ENCODE assay signal across 8 mouse cellular contexts in the genomic region with DNA sequence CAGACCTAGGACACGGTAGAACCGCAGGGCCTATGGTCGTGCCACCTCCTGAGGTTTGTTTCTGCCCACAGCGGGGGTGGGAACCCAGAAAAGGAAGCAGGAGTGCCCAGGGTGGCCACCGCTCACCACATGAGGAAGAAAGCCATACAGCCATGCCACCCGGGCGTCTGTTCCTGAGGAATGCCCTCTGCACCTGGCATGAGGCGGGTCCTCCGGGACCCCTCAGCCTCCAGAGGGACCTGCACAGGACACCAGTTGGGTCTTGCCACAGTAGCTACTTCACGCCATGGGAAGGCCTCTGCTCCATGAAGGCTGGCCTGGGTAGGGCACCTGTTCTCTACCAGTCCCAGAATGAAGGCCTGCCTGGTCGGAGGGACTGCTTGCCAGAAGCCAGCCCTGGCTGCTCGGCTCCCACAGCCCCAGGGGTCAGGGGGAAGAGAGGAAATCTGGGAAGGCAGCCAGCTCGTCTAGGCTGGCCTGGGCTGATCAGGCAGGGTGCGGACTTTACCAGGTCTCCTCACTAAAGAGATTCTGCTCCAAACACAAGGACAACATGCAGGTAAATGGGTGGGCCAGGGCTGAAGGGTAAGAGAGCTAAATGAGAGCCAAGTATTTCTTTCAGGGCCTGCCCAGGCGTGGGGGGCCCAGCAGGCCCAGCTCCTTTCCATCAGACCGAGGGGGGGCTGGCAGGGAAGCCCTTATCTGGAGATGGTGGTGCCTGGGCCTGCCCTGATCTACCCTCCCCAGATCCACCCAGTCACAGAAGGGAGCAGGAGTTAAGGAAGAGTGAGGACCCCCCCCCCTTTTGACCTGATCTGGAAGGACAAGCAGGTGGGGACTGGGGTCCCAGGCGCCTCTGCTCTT. TPM values are rescaled to one million over a fixed set of nuclear protein-coding genes. Genes with fewer than 3 reads are reported as not detected.
DNase-seq lines count a peak whose midpoint lies in the region; ATAC-seq and TF ChIP-seq lines count a peak whose summit lies in the region.

No protein-coding gene starts in this region.

- peak overlapping the region; percentile 60 for H3K9ac ChIP-seq in lung, embryonic 16.5 days (ENCODE audit: low read length)
- H3K9ac ChIP-seq in stomach, postnatal 0 days (ENCODE audit: low read length), result peak overlapping the region; percentile 58

- H3K4me3 ChIP-seq in lung, adult 2 months (replicated peaks; ENCODE audit: extremely low read depth, low read depth, low read length), result peak overlapping the region; percentile 4
- peak overlapping the region; percentile 7; the same call in 1 of the 2 replicates for H3K4me3 ChIP-seq in kidney, adult 2 months (ENCODE audit: insufficient read depth, low read depth, low read length)
- peak overlapping the region; percentile 29 for H3K4me3 ChIP-seq in lung, embryonic 16.5 days (ENCODE audit: low read length)
- peak overlapping the region; percentile 30 for H3K4me3 ChIP-seq in stomach, postnatal 0 days (ENCODE audit: low read depth, low read length)

- WGBS in lung, adult 2 months, result 39% methylated on average over 17 of the region's 17 CpGs
- 36% methylated on average over 17 of the region's 17 CpGs for WGBS in kidney, adult 2 months
- 54% methylated on average over 17 of the region's 17 CpGs for WGBS in lung, embryonic 16.5 days
- WGBS in stomach, postnatal 0 days, result 64% methylated on average over 17 of the region's 17 CpGs

- DNase-seq in lung, adult 2 months, result no peak
- DNase-seq in lung, postnatal 25 days (ENCODE audit: low spot score), result no peak
- peak; percentile 73 to 77 for DNase-seq in cerebellum, postnatal 36 days
- DNase-seq in heart, adult 9 months (ENCODE audit: low spot score in 2 of 2), result peak; percentile 60 to 68
- DNase-seq in kidney, adult 2 months, result peak; percentile 89
- DNase-seq in stomach, postnatal 0 days (ENCODE audit: low spot score), result peak; percentile 48
- no peak for DNase-seq in right cerebral cortex, postnatal 4 days

- TF ChIP-seq CTCF in lung, adult 2 months (IDR thresholded peaks at IDR 0.05; ENCODE audit: insufficient read depth, low read length), result no peak
- no peak for TF ChIP-seq CTCF in kidney, adult 2 months (conservative IDR thresholded peaks at IDR 0.05; ENCODE audit: insufficient read depth, insufficient read length, low read depth, low read length)
- no peak for TF ChIP-seq CTCF in stomach, postnatal 0 days (IDR thresholded peaks at IDR 0.05; ENCODE audit: low read depth)

- H3K36me3 ChIP-seq in kidney, adult 2 months (ENCODE audit: control insufficient read depth, insufficient read depth, low read length), result no peaks in the 10 kb centered on the region
- no peaks in the 10 kb centered on the region for H3K36me3 ChIP-seq in lung, embryonic 16.5 days (ENCODE audit: control insufficient read depth, insufficient read depth, low read length)
- H3K36me3 ChIP-seq in stomach, postnatal 0 days (ENCODE audit: control insufficient read depth, insufficient read depth, low read length), result no peaks in the 10 kb centered on the region

- no peak for TF ChIP-seq EP300 in stomach, postnatal 0 days (optimal IDR thresholded peaks at IDR 0.05)

- no peaks in the 10 kb centered on the region for H3K27me3 ChIP-seq in kidney, adult 2 months (replicated peaks; ENCODE audit: control insufficient read depth, insufficient read depth, low read length)
- no peaks in the 10 kb centered on the region for H3K27me3 ChIP-seq in lung, embryonic 16.5 days (ENCODE audit: control insufficient read depth, insufficient read depth, low read depth, low read length)
- H3K27me3 ChIP-seq in stomach, postnatal 0 days (ENCODE audit: control insufficient read depth, insufficient read depth, low read length), result no peaks in the 10 kb centered on the region

- no peaks in the 10 kb centered on the region for H3K9me3 ChIP-seq in lung, embryonic 16.5 days (ENCODE audit: control insufficient read depth, low read length)
- no peaks in the 10 kb centered on the region for H3K9me3 ChIP-seq in stomach, postnatal 0 days (ENCODE audit: control insufficient read depth, low read length)

- no peak for TF ChIP-seq POLR2A in lung, adult 2 months (IDR thresholded peaks at IDR 0.05; ENCODE audit: borderline replicate concordance, extremely low read depth, low read depth, low read length)
- TF ChIP-seq POLR2A in kidney, adult 2 months (IDR thresholded peaks at IDR 0.05; ENCODE audit: low read depth, low read length), result no peak

- H3K4me1 ChIP-seq in lung, adult 2 months (ENCODE audit: control insufficient read depth, insufficient read depth, low read length), result peaks cover 60% of the 10 kb centered on the region
- peaks cover 14% of the 10 kb centered on the region for H3K4me1 ChIP-seq in kidney, adult 2 months (ENCODE audit: control insufficient read depth, insufficient read depth, low read length)
- H3K4me1 ChIP-seq in lung, embryonic 16.5 days (replicated peaks; ENCODE audit: control insufficient read depth, insufficient read depth, low read length), result peaks cover 55% of the 10 kb centered on the region
- H3K4me1 ChIP-seq in stomach, postnatal 0 days (replicated peaks; ENCODE audit: control insufficient read depth, insufficient read depth), result peaks cover 23% of the 10 kb centered on the region

- H3K27ac ChIP-seq in kidney, adult 2 months (ENCODE audit: insufficient read depth, low read depth, low read length), result peak overlapping the region; percentile 54
- H3K27ac ChIP-seq in lung, embryonic 16.5 days (ENCODE audit: low read length), result peak overlapping the region; percentile 89
- H3K27ac ChIP-seq in stomach, postnatal 0 days (replicated peaks), result peak overlapping the region; percentile 81

- peak; percentile 62 for ATAC-seq in lung, embryonic 16.5 days (ENCODE audit: low read depth)
- 0 out of 2 replicates have a peak, but pooled peaks have one; percentile 14 for ATAC-seq in stomach, postnatal 0 days (ENCODE audit: low FRiP score, low TSS enrichment)

- peak overlapping the region; percentile 55 for H3K4me2 ChIP-seq in lung, embryonic 16.5 days (ENCODE audit: low read depth, low read length)
- H3K4me2 ChIP-seq in stomach, postnatal 0 days (replicated peaks; ENCODE audit: low read depth), result peak overlapping the region; percentile 55

RNA-seq across cellular contexts. Expression of gene Gm9821, which starts 4.1 kb away (rescaled TPM):
- polyA plus RNA-seq in lung, adult 2 months (2012; rRNA removed), result not detected in 2 replicates
- polyA plus RNA-seq in kidney, adult 2 months (2012; rRNA removed), result not detected in 2 replicates
- 0.33 and 0.88 TPM in 2 replicates for polyA plus RNA-seq in lung, embryonic 16.5 days (2015; fragmentation: Nextera tagmentation; extraction: Ambion mirVana)
- polyA plus RNA-seq in stomach, postnatal 0 days (2015; fragmentation: Nextera tagmentation; extraction: Ambion mirVana), result 0.13 and 0.15 TPM in 2 replicates

RNA-seq across cellular contexts. Expression of gene Mdk, which starts 17.5 kb away (rescaled TPM):
- 10.0 and 10.1 TPM in 2 replicates for polyA plus RNA-seq in lung, adult 2 months (2012; rRNA removed)
- 76.0 and 80.1 TPM in 2 replicates for polyA plus RNA-seq in kidney, adult 2 months (2012; rRNA removed)
- 680 and 776 TPM in 2 replicates for polyA plus RNA-seq in lung, embryonic 16.5 days (2015; fragmentation: Nextera tagmentation; extraction: Ambion mirVana)
- polyA plus RNA-seq in stomach, postnatal 0 days (2015; fragmentation: Nextera tagmentation; extraction: Ambion mirVana), result 157 and 170 TPM in 2 replicates

RNA-seq across cellular contexts. Expression of gene Chrm4, which starts 22.6 kb away (rescaled TPM):
- 0.10 and 0.13 TPM in 2 replicates for polyA plus RNA-seq in lung, adult 2 months (2012; rRNA removed)
- polyA plus RNA-seq in kidney, adult 2 months (2012; rRNA removed), result 0.11 TPM in 1 of 2 replicates, not detected in the other
- polyA plus RNA-seq in lung, embryonic 16.5 days (2015; fragmentation: Nextera tagmentation; extraction: Ambion mirVana), result 0.10 TPM in 1 of 2 replicates, not detected in the other
- polyA plus RNA-seq in stomach, postnatal 0 days (2015; fragmentation: Nextera tagmentation; extraction: Ambion mirVana), result 0.08 and 0.16 TPM in 2 replicates

RNA-seq across cellular contexts. Expression of gene Dgkz, which starts 26.0 kb away (rescaled TPM):
- polyA plus RNA-seq in lung, adult 2 months (2012; rRNA removed), result 252 and 308 TPM in 2 replicates
- 106 and 119 TPM in 2 replicates for polyA plus RNA-seq in kidney, adult 2 months (2012; rRNA removed)
- 55.9 and 59.7 TPM in 2 replicates for polyA plus RNA-seq in lung, embryonic 16.5 days (2015; fragmentation: Nextera tagmentation; extraction: Ambion mirVana)
- 18.6 and 23.2 TPM in 2 replicates for polyA plus RNA-seq in stomach, postnatal 0 days (2015; fragmentation: Nextera tagmentation; extraction: Ambion mirVana)

Comparison
In these comparisons a context has a peak if more than half of its experiments do, and no peak if none do; other contexts are left out.
1. DNase-seq: peak in cerebellum, postnatal 36 days (2 of 2), heart, adult 9 months (2 of 2), kidney, adult 2 months (single experiment) and stomach, postnatal 0 days (single experiment); none in lung, adult 2 months (single experiment), lung, postnatal 25 days (single experiment) and right cerebral cortex, postnatal 4 days (single experiment).
2. Peak in every context shown above with its lines, with median percentiles within 50 percentile points of each other: H3K4me3 ChIP-seq and H3K27ac ChIP-seq.